Mouse (Mus musculus) forebrain, embryonic 15.5 days (tissue): ENCODE measurements around the gene Kdm4b. TPM values are rescaled to one million over a fixed set of nuclear protein-coding genes. Genes with fewer than 3 reads are reported as not detected.

ENCODE experiments used
- ATAC-seq: fragments of 200-750 bp; cut with Nextera tagmentation; replicated peaks from 2 replicates; pipeline ENCODE4 v1.8.0; 2017; ENCODE audit warnings: mild to moderate bottlenecking, moderate TSS enrichment, moderate library complexity
- H3K27ac ChIP-seq: fragments of 300-500 bp; sonication (generic); replicated peaks from 2 replicates; pipeline ENCODE4 v1.5.1; 2015; ENCODE audit warnings: mild to moderate bottlenecking, inconsistent platforms
- H3K27me3 ChIP-seq: fragments of 300-500 bp; sonication (generic); 2 replicates; pipeline ENCODE4 v1.6.1; 2015; ENCODE audit warnings: inconsistent platforms
- H3K36me3 ChIP-seq: fragments of 300-500 bp; sonication (generic); 2 replicates; pipeline ENCODE4 v1.6.1; 2015; ENCODE audit warnings: mild to moderate bottlenecking, inconsistent platforms
- H3K4me1 ChIP-seq: fragments of 300-500 bp; sonication (generic); 2 replicates; pipeline ENCODE4 v1.6.1; 2015; ENCODE audit warnings: inconsistent platforms
- H3K4me2 ChIP-seq: fragments of 300-500 bp; sonication (generic); replicated peaks from 2 replicates; pipeline ENCODE4 v1.6.1; 2015; ENCODE audit warnings: mild to moderate bottlenecking, inconsistent platforms
- H3K4me3 ChIP-seq: fragments of 300-500 bp; sonication (generic); 2 replicates; pipeline ENCODE4 v1.5.1; 2015; ENCODE audit warnings: mild to moderate bottlenecking, inconsistent platforms
- H3K9ac ChIP-seq: fragments of 300-500 bp; sonication (generic); replicated peaks from 2 replicates; pipeline ENCODE4 v1.6.1; 2015; ENCODE audit warnings: mild to moderate bottlenecking, inconsistent platforms
- H3K9me3 ChIP-seq: fragments of 300-500 bp; sonication (generic); 2 replicates; pipeline ENCODE4 v1.6.1; 2016; ENCODE audit warnings: inconsistent platforms
- WGBS: fragments of 180-500 bp; shearing (Covaris S2); methylation state at CpG from one replicate; pipeline ENCODE4 v1.1.7; 2015; ENCODE audit warnings: mixed read lengths; 5-methylcytosine and 5-hydroxymethylcytosine counted together
- polyA plus RNA-seq: library from polyadenylated mRNA; unstranded; fragments of >200 nt; fragmentation: Nextera tagmentation; extraction: Ambion mirVana; gene quantifications from 2 replicates; pipeline ENCODE4 v1.2.1, GENCODE M21; 2015

Gene Kdm4b
- polyA plus RNA-seq, 1 experiment from 2014 or later = 81.2 TPM

DNA sequence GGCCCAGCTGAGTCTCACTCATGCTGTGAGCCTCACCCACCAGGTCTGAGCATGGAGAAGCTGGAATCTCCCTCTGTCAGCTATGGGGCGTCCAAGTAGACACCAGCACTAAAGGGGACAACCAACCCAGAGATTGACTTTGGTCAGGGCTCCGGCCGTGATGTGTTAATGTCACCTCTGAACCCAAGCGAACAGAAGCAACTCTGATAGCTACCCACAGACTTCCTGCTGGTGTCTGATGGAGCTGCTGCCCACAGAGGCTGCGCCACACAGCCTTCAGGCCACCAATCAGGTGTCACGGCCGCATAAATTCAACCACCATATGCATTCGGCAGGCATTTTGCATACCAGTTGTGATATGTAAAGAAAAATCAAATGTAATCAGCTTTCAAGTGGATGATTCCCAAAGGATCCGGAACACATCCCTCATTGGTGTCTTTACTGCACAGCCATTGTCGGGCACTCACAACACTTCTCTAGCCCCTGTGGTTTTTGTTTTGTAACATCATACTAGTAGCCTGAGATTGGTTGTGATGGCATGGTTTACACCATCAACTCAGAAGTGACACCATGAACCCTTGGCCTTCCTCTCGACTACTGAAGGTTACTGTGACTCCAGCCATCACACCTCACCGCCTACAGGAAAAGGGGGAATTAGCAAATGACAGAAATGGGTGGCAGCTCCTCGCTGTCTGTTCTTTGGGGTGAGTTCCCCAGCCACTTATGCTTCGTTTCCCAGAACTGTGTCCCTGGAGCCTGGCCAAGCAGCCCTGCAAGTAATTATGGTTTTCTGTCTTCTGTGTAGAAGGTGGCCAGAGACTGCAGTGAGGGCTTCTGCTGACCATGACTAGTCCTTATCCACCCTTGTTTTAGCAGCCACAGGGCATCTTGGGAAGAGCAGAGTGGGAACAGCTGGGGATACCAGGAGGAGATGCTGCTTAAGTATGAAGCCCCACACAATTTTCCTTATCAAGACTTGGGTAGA lies 80.3 kb downstream of the Kdm4b start:
- Histone ChIP-seq H3K4me3 (no peak overlapping the region), H3K27me3 (no peaks in the 10 kb centered on the region), H3K4me2 (no peak overlapping the region), H3K27ac (peak overlapping the region; percentile 41), H3K36me3 (peaks cover 46% of the 10 kb centered on the region), H3K9ac (no peak overlapping the region), H3K9me3 (no peaks in the 10 kb centered on the region), H3K4me1 (peaks cover 30% of the 10 kb centered on the region)
- ATAC-seq = no peak
- 69% methylated on average over 14 of the region's 14 CpGs for WGBS

DNA sequence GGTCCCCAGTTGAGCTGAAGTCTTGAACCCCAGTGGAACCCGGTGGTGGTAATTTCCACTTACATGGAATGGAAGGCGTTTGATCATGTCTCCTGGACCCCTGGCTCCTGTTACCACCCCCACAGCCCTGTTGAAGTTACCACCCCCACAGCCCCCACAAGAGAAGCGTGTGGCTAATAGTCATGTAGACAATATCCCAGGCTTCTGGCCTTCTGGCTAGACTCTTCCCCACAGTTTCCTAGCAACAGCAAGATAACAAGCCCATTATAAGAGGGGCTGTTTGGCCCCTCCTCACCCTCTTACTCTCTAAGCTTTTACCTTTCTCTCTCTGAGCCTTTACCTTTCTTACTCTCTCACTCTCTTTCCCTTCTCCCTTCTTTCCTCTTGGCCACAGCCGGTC lies 81.0 kb downstream of the Kdm4b start:
- H3K36me3 ChIP-seq = peaks cover 46% of the 10 kb centered on the region
- H3K4me2 ChIP-seq = no peak overlapping the region
- H3K9ac ChIP-seq = no peak overlapping the region
- 39% methylated on average over 4 of the region's 4 CpGs for WGBS
- no peaks in the 10 kb centered on the region for H3K9me3 ChIP-seq
- no peaks in the 10 kb centered on the region for H3K27me3 ChIP-seq
- peak overlapping the region; percentile 41 for H3K27ac ChIP-seq
- ATAC-seq = no peak
- no peak overlapping the region for H3K4me3 ChIP-seq
- peaks cover 30% of the 10 kb centered on the region for H3K4me1 ChIP-seq

DNA sequence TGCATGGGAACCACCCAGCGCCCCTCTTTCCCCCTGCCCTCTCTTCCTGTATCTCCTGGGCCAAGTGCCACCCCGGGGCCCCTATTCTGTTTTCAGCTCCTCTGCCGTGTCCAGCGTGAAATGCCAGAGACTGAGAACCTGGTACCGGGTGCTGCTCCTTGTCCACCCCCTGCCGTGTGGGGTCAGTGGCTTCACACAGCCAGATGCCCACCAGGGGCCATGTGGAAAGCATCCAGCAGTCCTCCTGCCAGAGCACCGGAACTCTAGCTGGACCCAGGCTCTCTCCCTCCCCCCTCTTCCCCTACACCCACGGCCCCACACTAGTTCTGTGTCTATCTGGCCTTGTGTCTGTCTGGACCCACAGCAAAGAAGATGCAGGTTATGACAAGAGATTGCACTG lies 81.5 kb downstream of the Kdm4b start:
- ATAC-seq = no peak
- Histone ChIP-seq H3K4me2 (no peak overlapping the region), H3K27ac (peak overlapping the region; percentile 41), H3K36me3 (peaks cover 46% of the 10 kb centered on the region), H3K27me3 (no peaks in the 10 kb centered on the region), H3K9ac (no peak overlapping the region), H3K4me1 (peaks cover 30% of the 10 kb centered on the region), H3K4me3 (no peak overlapping the region), H3K9me3 (no peaks in the 10 kb centered on the region)
- 49% methylated on average over 8 of the region's 8 CpGs for WGBS

GRCm38 (mm10) chr17:56408965-56409625 lies 83.2 kb downstream of the Kdm4b start:
- H3K4me3 ChIP-seq = no peak overlapping the region
- H3K4me2 ChIP-seq = no peak overlapping the region
- 39% methylated on average over 13 of the region's 13 CpGs for WGBS
- H3K27me3 ChIP-seq = no peaks in the 10 kb centered on the region
- peaks cover 55% of the 10 kb centered on the region for H3K36me3 ChIP-seq
- H3K9me3 ChIP-seq = no peaks in the 10 kb centered on the region
- H3K4me1 ChIP-seq = peaks cover 30% of the 10 kb centered on the region
- H3K9ac ChIP-seq = no peak overlapping the region; the same call in 1 of the 2 replicates
- peak overlapping the region; percentile 70 for H3K27ac ChIP-seq
- ATAC-seq = no peak

DNA sequence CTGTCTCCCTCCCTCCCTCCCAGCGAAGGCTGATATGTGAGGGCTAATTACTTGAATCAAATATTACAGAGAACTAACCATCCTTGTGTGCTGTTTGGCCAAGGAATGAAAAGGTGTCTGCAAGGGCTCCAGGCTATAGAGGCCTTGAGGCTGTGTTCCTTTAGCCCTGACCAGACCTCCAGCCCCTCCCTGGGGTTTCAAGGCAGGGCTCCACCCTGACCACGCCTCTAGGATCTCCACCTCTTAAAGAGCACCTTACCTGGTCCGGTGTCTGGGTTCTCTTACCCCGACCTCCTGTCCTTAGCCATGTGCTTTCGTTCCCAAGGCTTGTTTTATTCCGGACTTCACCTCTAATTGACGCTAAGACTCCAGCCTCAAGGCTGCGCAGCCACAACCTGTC lies 83.9 kb downstream of the Kdm4b start:
- no peak overlapping the region for H3K4me3 ChIP-seq
- peaks cover 57% of the 10 kb centered on the region for H3K36me3 ChIP-seq
- no peak overlapping the region for H3K4me2 ChIP-seq
- 27% methylated on average over 8 of the region's 8 CpGs for WGBS
- peak overlapping the region; percentile 70 for H3K27ac ChIP-seq
- no peak for ATAC-seq
- H3K4me1 ChIP-seq = peaks cover 30% of the 10 kb centered on the region
- no peaks in the 10 kb centered on the region for H3K27me3 ChIP-seq
- H3K9ac ChIP-seq = no peak overlapping the region
- no peaks in the 10 kb centered on the region for H3K9me3 ChIP-seq

DNA sequence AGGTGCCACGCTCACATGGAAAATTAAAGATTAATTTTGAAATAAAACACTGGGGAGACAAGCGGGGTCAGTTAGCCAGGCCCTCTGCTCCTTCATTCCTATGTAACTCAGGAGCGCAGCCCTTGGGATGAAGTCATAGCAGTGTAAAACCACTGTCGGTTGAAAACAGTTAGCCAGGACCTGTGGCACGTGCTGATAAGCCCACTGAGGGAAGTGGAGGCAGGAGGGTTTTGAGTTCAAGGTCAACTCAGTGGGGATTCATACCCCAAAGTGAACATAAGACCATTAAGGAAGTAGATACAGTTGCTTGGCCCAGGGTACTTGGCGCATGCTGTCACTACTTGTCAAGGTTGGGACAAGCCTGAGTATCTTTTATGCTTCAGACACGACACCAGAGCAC lies 85.6 kb downstream of the Kdm4b start:
- no peak overlapping the region for H3K9ac ChIP-seq
- no peak for ATAC-seq
- H3K4me1 ChIP-seq = peaks cover 27% of the 10 kb centered on the region
- H3K9me3 ChIP-seq = no peaks in the 10 kb centered on the region
- no peak overlapping the region for H3K4me3 ChIP-seq
- no peaks in the 10 kb centered on the region for H3K27me3 ChIP-seq
- WGBS = 97% methylated on average over 7 of the region's 7 CpGs
- H3K36me3 ChIP-seq = peaks cover 68% of the 10 kb centered on the region
- H3K27ac ChIP-seq = peak overlapping the region; percentile 29; the same call in 1 of the 2 replicates
- H3K4me2 ChIP-seq = no peak overlapping the region

DNA sequence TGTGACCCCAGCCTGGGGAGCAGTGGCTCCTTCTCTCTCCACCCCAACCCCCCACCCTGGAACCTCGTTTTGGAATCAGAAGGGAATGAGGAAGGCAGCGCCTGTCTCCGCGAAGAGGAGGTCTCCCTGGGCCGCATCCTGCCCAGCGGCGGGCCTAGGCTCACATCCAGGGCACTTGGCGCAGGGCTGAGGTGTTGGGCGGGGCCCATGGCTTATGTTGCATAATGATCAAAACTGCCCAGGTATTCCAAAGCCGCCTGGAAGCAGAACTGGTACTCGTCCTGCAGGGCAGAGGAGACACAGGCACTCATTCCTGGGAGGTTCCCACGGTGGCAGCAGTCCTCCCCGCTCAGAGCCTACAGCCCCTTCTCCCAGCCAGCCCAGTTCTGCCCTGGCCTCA lies 87.3 kb downstream of the Kdm4b start:
- no peak for ATAC-seq

DNA sequence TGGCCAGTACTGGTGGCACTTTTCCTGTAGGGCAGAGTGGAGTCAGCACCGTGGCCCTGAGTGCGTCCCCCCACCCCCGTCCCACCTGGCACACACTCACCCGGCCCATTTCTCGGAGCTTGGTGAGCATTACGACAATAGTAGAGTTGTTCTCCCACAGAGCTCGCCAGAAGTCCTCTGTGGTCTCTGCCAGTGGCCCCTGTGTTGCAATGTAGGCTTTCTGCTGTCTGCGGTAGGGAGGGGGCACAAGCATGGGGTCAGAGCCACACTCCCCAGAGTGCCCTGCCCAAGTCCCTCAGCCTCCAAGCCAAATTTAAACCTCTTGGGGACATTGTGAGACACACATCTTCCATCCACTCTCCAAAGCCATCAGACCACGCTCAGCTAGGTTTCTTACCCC lies 88.9 kb downstream of the Kdm4b start:
- no peaks in the 10 kb centered on the region for H3K27me3 ChIP-seq
- no peaks in the 10 kb centered on the region for H3K9me3 ChIP-seq
- H3K27ac ChIP-seq = no peak overlapping the region
- no peak for ATAC-seq
- no peak overlapping the region for H3K9ac ChIP-seq
- H3K36me3 ChIP-seq = peaks cover 96% of the 10 kb centered on the region
- 91% methylated on average over 9 of the region's 9 CpGs for whole genome bisulfite sequencing
- no peak overlapping the region for H3K4me2 ChIP-seq
- H3K4me1 ChIP-seq = peaks cover 3% of the 10 kb centered on the region
- H3K4me3 ChIP-seq = no peak overlapping the region

More for the DNA sequence above, 87.3 kb downstream of the Kdm4b start:
- H3K36me3 ChIP-seq = peaks cover 85% of the 10 kb centered on the region
- no peak overlapping the region for H3K4me2 ChIP-seq
- WGBS = 67% methylated on average over 13 of the region's 13 CpGs
- H3K9me3 ChIP-seq = no peaks in the 10 kb centered on the region
- H3K27me3 ChIP-seq = no peaks in the 10 kb centered on the region
- H3K9ac ChIP-seq = no peak overlapping the region
- peaks cover 10% of the 10 kb centered on the region for H3K4me1 ChIP-seq
- 0 out of 2 replicates have a peak overlapping the region, but pooled peaks have one; percentile 2 for H3K27ac ChIP-seq
- H3K4me3 ChIP-seq = no peak overlapping the region

- Histone ChIP-seq H3K9ac (no peak overlapping the region), H3K27me3 (no peaks in the 10 kb centered on the region), H3K4me1 (no peaks in the 10 kb centered on the region), H3K36me3 (peaks cover 97% of the 10 kb centered on the region), H3K9me3 (no peaks in the 10 kb centered on the region), H3K4me3 (no peak overlapping the region), H3K4me2 (no peak overlapping the region), H3K27ac (no peak overlapping the region)
- 73% methylated on average over 12 of the region's 12 CpGs for WGBS
- ATAC-seq = no peak
Observed at GRCm38 (mm10) chr17:56418304-56418703, 92.4 kb downstream of the Kdm4b start.

DNA sequence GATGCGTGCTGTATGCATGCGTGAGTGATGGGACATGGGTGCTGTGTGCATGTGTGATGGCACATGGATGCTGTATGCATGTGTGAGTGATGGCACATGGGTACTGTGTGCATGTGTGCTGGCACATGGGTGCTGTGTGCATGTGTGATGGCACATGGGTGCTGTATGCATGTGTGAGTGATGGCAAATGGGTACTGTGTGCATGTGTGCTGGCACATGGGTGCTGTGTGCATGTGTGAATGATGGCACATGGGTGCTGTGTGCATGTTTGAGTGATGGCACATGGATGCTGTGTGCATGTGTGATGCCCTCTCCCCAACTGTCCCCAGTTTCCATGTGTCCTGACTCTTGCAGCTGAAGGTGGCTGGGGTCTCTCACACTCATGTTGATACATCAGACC lies 94.2 kb downstream of the Kdm4b start:
- no peak for ATAC-seq
- 92% methylated on average over 2 of the region's 2 CpGs for WGBS

DNA sequence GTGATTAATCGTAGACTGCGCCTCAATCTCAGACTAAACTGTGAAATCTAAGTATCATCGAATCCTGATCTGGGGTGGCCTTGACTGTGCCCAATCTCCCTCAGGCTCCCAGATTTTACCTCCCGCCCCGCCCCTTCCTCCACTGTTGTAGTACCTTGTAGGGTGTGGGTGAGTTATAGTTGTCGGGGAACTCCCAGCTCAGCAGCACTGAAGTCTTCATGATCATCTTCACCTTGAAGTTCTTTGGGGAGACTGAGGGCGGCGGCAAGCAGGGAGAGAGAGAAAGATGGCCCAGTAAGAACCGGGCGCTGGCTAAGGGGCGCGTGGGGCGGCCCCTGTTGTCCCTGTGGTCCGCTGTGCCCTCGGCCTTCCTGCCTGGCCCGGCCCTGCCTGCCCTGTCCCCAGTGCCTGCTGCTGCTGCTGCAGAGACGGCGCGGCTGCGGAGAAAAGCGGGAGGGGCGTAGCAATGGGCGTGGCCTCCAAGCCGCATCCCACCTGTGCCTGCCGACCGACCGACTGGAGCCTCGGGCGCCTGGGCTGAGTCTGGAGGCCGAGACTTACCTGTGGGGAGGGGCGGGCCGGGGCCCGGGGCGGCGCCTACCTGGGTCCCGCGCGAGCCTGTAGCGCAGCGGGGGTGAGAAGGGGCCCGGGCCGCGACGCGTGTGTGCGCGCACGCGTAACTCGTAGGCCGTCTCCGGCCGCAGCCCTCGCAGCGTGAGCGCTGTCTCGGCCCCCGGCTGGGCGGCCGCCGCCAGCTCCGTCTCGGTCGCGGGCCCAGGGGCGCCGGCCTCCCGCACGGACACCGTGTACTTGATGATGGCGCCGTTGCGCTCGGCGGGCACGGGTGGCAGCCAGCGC lies 99.1 kb downstream of the Kdm4b start:
- H3K9ac ChIP-seq = peak overlapping the region; percentile 44
- ATAC-seq = peak; percentile 47
- 17% methylated on average over 73 of the region's 77 CpGs for WGBS
- no peaks in the 10 kb centered on the region for H3K9me3 ChIP-seq
- H3K27me3 ChIP-seq = no peaks in the 10 kb centered on the region
- H3K27ac ChIP-seq = peak overlapping the region; percentile 47
- peak overlapping the region; percentile 34 for H3K4me3 ChIP-seq
- H3K4me1 ChIP-seq = peaks cover 19% of the 10 kb centered on the region
- H3K4me2 ChIP-seq = peak overlapping the region; percentile 51
- H3K36me3 ChIP-seq = peaks cover 93% of the 10 kb centered on the region

More for the DNA sequence above, 94.2 kb downstream of the Kdm4b start:
- H3K36me3 ChIP-seq = peaks cover 97% of the 10 kb centered on the region
- H3K27me3 ChIP-seq = no peaks in the 10 kb centered on the region
- H3K4me3 ChIP-seq = no peak overlapping the region
- H3K4me2 ChIP-seq = no peak overlapping the region
- H3K4me1 ChIP-seq = peaks cover 2% of the 10 kb centered on the region
- H3K27ac ChIP-seq = no peak overlapping the region
- H3K9ac ChIP-seq = no peak overlapping the region
- no peaks in the 10 kb centered on the region for H3K9me3 ChIP-seq
